Mouse (Mus musculus) lung, postnatal 0 days (tissue): ENCODE data around the gene Clnk.

ENCODE experiments used
- CTCF ChIP-seq: IDR thresholded peaks from 2 replicates; pipeline ENCODE4 v1.5.1; 2016; ENCODE audit warnings: antibody characterized with exemption, mild to moderate bottlenecking
- EP300 ChIP-seq: IDR thresholded peaks from 2 replicates; pipeline ENCODE4 v1.6.1; 2016; ENCODE audit warnings: antibody characterized with exemption, mild to moderate bottlenecking, control low read depth

DNA sequence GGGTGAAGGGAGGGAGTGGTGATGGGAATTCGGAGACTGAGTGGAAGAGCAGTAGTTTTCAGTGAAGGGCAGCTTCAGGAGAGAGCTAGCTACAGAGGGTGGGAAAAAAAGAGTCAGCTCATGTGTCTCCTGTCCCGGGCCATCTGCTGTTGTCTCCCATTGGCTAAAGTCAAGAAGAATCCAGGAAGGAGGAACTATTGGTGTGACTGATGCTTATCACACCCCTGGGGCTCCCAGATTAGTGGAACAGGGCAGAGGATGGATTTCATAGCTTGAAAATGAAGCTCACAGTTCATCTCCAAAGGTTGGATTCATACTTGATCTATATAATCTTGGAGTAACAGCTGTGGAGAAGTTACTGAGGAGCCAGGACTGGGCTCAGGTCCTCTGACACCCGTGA, 13.6 kb downstream of the Clnk start:
- TF ChIP-seq CTCF (no peak), EP300 (no peak)
